Mouse (Mus musculus) myocyte (in vitro differentiated cells): ENCODE measurements around the gene Rbp1. TPM values are rescaled to one million over a fixed set of nuclear protein-coding genes. Genes with fewer than 3 reads are reported as not detected.

Source experiments
- polyA plus RNA-seq: library from polyadenylated mRNA; unstranded; fragments of >200 nt; fragmentation: generic; extraction: Trizol; gene quantifications from one replicate; pipeline ENCODE4 v1.2.1, GENCODE M21; 2012; ENCODE audit warnings: missing spikeins

The Rbp1 gene
- polyA plus RNA-seq, 1 experiment = 4.4 TPM

Other genes with a start within 250 kb of the Rbp1 start
- 1.3 TPM for gene Nmnat3, start 135.5 kb upstream of the Rbp1 start, polyA plus RNA-seq
- gene Rbp2, start 63.2 kb downstream of the Rbp1 start, polyA plus RNA-seq = 0.17 TPM
- 94.1 TPM for gene Copb2, start 140.8 kb downstream of the Rbp1 start, polyA plus RNA-seq
- gene Mrps22, start 178.7 kb downstream of the Rbp1 start, polyA plus RNA-seq = 33.5 TPM